Mouse (Mus musculus): ENCODE results near the gene Mvp.

GRCm38 (mm10) chr7:127011051-127011450 is 3.4 kb downstream of the Mvp start:
- TF ChIP-seq CTCF (IDR thresholded peaks at IDR 0.05; ENCODE audit: borderline replicate concordance, extremely low read depth, insufficient read depth, insufficient read length): no peak
- no peak for TF ChIP-seq POLR2A (IDR thresholded peaks at IDR 0.05; ENCODE audit: borderline replicate concordance, extremely low read depth, insufficient read depth, insufficient read length, poor library complexity, severe bottlenecking)
